Mouse (Mus musculus) splenic B cell, adult 2 months (primary cell): ENCODE results near the gene Rab11fip4.
A peak's percentile ranks its signal among the peaks of the same experiment; 100 is the strongest.

Experiments
- DNase-seq: peaks from one replicate; pipeline ENCODE4 v3.0.0-alpha.2; 2011; ENCODE audit warnings: low read depth, low spot score
- H3K27me3 ChIP-seq: 2 replicates; pipeline ENCODE4 v1.6.1; 2012; ENCODE audit warnings: mild to moderate bottlenecking, low read length, moderate library complexity, mixed read lengths; ENCODE audit not compliant: control insufficient read depth, poor library complexity, insufficient read depth, severe bottlenecking
- H3K36me3 ChIP-seq: 2 replicates; pipeline ENCODE4 v1.6.1; 2012; ENCODE audit warnings: mild to moderate bottlenecking, low read length, moderate library complexity, mixed read lengths; ENCODE audit not compliant: control insufficient read depth, poor library complexity, insufficient read depth, severe bottlenecking

Gene Rab11fip4

GRCm38 (mm10) chr11:79674231-79674630 lies 83.2 kb downstream of the Rab11fip4 start:
- no peaks in the 10 kb centered on the region for H3K27me3 ChIP-seq
- DNase-seq = no peak
- no peaks in the 10 kb centered on the region for H3K36me3 ChIP-seq

- H3K36me3 ChIP-seq = no peaks in the 10 kb centered on the region
- no peak for DNase-seq
Measured at GRCm38 (mm10) chr11:79674632-79675031, 83.6 kb downstream of the Rab11fip4 start.

GRCm38 (mm10) chr11:79675285-79675684 lies 84.3 kb downstream of the Rab11fip4 start:
- DNase-seq = no peak
- H3K36me3 ChIP-seq = no peaks in the 10 kb centered on the region
- no peaks in the 10 kb centered on the region for H3K27me3 ChIP-seq

More at GRCm38 (mm10) chr11:79674632-79675031, 83.6 kb downstream of the Rab11fip4 start:
- no peaks in the 10 kb centered on the region for H3K27me3 ChIP-seq

DNA sequence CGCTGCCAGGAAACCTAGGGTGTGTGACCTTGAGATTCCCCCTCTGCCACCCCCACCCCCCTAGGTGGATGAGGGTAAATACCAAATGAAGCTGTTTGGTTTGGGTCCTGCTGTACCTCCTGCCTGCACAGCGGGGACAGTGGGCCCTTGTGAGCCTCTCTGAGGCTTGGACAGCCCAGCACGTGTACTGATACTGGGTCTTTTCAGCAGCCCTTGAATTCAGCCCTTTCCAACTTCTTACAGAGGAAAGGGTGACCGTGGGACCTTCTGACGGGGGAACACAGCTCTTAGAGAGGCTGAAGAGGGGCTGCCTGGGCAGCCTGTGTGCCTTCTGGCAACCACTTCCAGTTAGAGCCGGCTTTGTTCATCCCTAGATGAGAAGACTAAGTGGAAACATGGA lies 85.0 kb downstream of the Rab11fip4 start:
- Histone ChIP-seq H3K27me3 (no peaks in the 10 kb centered on the region), H3K36me3 (no peaks in the 10 kb centered on the region)
- no peak for DNase-seq

GRCm38 (mm10) chr11:79676483-79676967 lies 85.5 kb downstream of the Rab11fip4 start:
- H3K27me3 ChIP-seq = no peaks in the 10 kb centered on the region
- no peaks in the 10 kb centered on the region for H3K36me3 ChIP-seq
- DNase-seq = peak; percentile 30

GRCm38 (mm10) chr11:79677402-79677801 lies 86.4 kb downstream of the Rab11fip4 start:
- no peak for DNase-seq
- no peaks in the 10 kb centered on the region for H3K27me3 ChIP-seq
- no peaks in the 10 kb centered on the region for H3K36me3 ChIP-seq

GRCm38 (mm10) chr11:79678363-79679153 lies 87.5 kb downstream of the Rab11fip4 start:
- Histone ChIP-seq H3K27me3 (no peaks in the 10 kb centered on the region), H3K36me3 (no peaks in the 10 kb centered on the region)
- no peak for DNase-seq

DNA sequence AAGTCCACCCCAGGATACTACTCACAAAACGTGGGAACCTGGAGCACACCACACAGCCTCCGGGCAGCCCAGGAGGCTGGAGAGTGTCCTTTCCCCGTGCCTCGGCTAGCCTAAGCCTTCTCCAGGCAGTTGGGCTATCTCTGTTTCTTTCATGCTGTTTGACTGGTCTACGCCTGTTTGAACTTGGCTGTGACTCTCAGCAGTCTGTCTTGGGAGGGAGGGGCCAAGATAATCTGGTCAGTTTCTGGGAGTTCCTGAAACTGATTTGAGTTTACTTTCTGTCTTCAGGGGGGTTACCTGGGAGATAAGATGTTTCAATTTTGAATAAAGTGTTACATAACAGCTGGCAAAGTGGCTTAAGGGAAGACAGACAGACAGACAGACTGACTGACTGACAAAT lies 88.9 kb downstream of the Rab11fip4 start:
- no peak for DNase-seq
- H3K36me3 ChIP-seq = no peaks in the 10 kb centered on the region
- H3K27me3 ChIP-seq = no peaks in the 10 kb centered on the region

GRCm38 (mm10) chr11:79680559-79680958 lies 89.5 kb downstream of the Rab11fip4 start:
- Histone ChIP-seq H3K36me3 (no peaks in the 10 kb centered on the region), H3K27me3 (no peaks in the 10 kb centered on the region)
- no peak for DNase-seq

DNA sequence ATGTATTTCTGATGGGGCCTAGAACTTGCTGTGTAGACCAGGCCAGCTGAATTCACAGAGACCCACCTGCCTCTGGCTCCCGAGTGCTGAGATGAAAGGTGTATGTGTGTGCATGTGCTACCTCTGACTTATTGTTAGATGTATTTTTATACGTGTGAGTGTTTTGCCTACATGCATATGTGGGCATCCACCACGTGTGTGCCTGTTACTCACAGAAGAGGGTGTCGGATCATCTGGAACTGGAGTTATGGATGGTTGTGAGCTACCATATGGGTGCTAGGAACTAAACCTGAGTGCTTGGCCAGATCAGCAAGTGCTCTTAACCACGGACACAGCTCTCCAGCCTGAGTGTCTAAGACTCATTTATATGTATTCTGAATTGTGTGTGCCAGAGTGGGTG lies 90.2 kb downstream of the Rab11fip4 start:
- Histone ChIP-seq H3K36me3 (no peaks in the 10 kb centered on the region), H3K27me3 (no peaks in the 10 kb centered on the region)
- no peak for DNase-seq

DNA sequence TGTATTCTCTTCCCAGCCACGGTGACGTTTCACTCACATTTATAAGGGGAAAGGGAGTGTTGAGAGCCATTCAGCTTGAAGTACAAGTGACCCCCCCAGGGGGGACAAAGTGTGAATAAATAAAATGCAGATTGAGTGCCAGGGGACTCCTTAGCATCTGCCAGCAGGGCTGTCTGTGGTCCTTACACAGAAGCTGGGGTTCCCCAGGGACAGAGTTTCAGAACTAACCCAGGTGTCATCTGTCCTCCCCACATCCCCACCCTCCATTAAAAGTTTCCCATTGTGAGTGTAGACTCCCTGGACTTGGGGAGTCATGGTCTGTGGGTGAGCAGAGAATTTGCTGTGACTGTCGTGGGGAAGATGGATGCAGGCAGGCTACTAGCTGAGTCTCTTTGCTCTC lies 90.8 kb downstream of the Rab11fip4 start:
- Histone ChIP-seq H3K36me3 (no peaks in the 10 kb centered on the region), H3K27me3 (no peaks in the 10 kb centered on the region)
- no peak for DNase-seq

GRCm38 (mm10) chr11:79685109-79685508 lies 94.1 kb downstream of the Rab11fip4 start:
- no peak for DNase-seq

DNA sequence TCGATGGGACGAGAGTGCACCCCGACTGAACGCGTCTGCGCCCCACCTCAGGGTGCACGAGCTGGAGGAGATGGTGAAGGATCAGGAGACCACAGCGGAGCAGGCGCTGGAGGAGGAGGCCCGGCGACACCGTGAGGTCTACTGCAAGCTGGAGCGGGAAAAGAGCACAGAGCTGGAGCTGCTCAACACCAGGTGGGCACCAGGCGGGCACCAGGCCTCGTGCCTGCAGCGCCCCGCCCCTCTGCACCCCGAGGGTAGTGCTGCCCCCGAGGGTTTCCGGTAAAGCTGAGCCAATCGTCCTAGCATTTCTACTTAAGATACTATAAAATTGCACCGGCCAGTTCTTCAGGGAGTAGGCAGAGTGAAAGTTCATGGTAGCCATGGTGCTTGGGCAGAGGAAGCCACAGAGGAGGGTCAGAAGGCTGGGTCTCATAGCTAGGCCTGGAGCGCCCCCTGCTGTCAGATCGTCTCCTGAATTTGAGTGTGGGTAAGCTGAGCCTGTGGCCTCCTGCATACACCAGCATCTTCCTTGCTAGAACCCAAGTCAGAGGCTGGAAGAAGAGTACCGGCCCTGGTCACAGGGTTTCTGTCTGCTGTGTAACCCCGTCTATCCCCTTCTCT lies 95.6 kb downstream of the Rab11fip4 start:
- H3K36me3 ChIP-seq = no peaks in the 10 kb centered on the region
- DNase-seq = peak; percentile 91
- no peaks in the 10 kb centered on the region for H3K27me3 ChIP-seq

More at GRCm38 (mm10) chr11:79685109-79685508, 94.1 kb downstream of the Rab11fip4 start:
- Histone ChIP-seq H3K27me3 (no peaks in the 10 kb centered on the region), H3K36me3 (no peaks in the 10 kb centered on the region)

DNA sequence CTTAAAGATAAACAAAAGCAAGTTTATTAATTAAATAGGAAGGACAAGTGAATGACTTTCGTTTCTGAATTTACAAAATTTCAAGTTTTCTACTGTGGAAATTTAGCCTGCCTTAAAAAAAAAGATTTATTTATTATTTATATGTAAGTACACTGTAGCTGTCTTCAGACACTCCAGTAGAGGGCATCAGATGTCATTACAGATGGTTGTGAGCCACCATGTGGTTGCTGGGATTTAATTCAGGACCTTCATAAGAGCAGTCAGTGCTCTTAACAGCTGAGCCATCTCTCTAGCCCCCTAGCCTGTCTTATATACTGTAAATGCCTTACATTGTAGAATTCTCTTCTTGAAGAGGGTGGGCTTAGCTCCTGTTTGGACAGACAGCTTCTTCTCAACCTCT lies 98.9 kb downstream of the Rab11fip4 start:
- DNase-seq = no peak
- Histone ChIP-seq H3K27me3 (no peaks in the 10 kb centered on the region), H3K36me3 (no peaks in the 10 kb centered on the region)

DNA sequence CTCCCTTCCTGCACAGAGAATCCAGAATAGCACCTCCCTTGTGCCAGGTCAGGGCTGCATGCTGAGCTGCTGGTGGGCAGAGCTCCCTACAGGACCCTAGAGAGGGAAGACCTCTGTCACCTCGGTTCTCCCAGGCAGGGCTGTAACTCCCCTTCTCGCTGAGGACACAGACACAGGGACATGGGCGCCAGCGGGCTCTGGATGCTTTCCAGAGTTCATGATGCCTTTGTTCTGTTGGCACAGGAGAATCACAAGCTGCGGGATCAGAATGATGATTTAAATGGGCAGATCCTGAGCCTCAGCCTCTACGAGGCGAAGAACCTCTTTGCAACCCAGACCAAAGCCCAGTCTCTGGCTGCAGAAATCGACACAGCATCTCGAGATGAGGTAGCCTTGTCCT lies 100.5 kb downstream of the Rab11fip4 start:
- H3K36me3 ChIP-seq = no peaks in the 10 kb centered on the region
- no peak for DNase-seq
- H3K27me3 ChIP-seq = no peaks in the 10 kb centered on the region
